8 mouse cellular contexts compared by ENCODE assay signal in genomic region chrX:136238118-136238517, GRCm38 (mm10). TPM values are rescaled to one million over a fixed set of nuclear protein-coding genes. Genes with fewer than 3 reads are reported as not detected.
DNase-seq lines count a peak whose midpoint lies in the region; ATAC-seq and TF ChIP-seq lines count a peak whose summit lies in the region.
"Had no signal": no experiment of that assay in that cellular context is flagged by ENCODE, and none has a peak within 500 bp of the region (broad histone marks: within the 10 kb centered on the region; RNA-seq: fewer than 3 reads in every experiment).

No protein-coding gene starts in this region.

- H3K9ac ChIP-seq in intestine, postnatal 0 days (ENCODE audit: low read depth, low read length): no peak overlapping the region
- no peak overlapping the region for H3K9ac ChIP-seq in intestine, embryonic 15.5 days
- H3K9ac ChIP-seq: embryonic facial prominence, embryonic 13.5 days had no signal

- H3K27me3 ChIP-seq in intestine, postnatal 0 days (replicated peaks; ENCODE audit: control insufficient read depth, insufficient read depth, low read length): no peaks in the 10 kb centered on the region
- H3K27me3 ChIP-seq in intestine, embryonic 15.5 days (replicated peaks): no peaks in the 10 kb centered on the region
- H3K27me3 ChIP-seq: embryonic facial prominence, embryonic 13.5 days had no signal

- H3K36me3 ChIP-seq in intestine, postnatal 0 days (ENCODE audit: control insufficient read depth, insufficient read depth): no peaks in the 10 kb centered on the region
- no peaks in the 10 kb centered on the region for H3K36me3 ChIP-seq in intestine, embryonic 15.5 days
- H3K36me3 ChIP-seq: embryonic facial prominence, embryonic 13.5 days had no signal

- 58% methylated on average over 3 of the region's 3 CpGs for WGBS in intestine, postnatal 0 days
- WGBS in intestine, embryonic 15.5 days: 62% methylated on average over 3 of the region's 3 CpGs

- H3K4me2 ChIP-seq in intestine, postnatal 0 days (replicated peaks; ENCODE audit: low read depth): no peak overlapping the region
- H3K4me2 ChIP-seq in intestine, embryonic 15.5 days (replicated peaks): no peak overlapping the region
- H3K4me2 ChIP-seq: embryonic facial prominence, embryonic 13.5 days had no signal

- TF ChIP-seq CTCF in intestine, postnatal 0 days (IDR thresholded peaks at IDR 0.05; ENCODE audit: low read depth): peak; percentile 60

- intact Hi-C loops in left cerebral cortex, postnatal 4 days (cut with DNase I): loop anchor here (5.0 kb wide), 1 partner anchor 64 kb away; no protein-coding TSS in a partner anchor

- DNase-seq in 3T3-L1 (ENCODE audit: low read depth, low spot score) (peak; percentile 48), 416B (ENCODE audit: low read depth) (peak; percentile 10)
- peak; percentile 72 to 82 for DNase-seq in cerebellum, postnatal 10 days
- peak; percentile 24 for DNase-seq in left cerebral cortex, postnatal 4 days

- no peak for ATAC-seq in intestine, postnatal 0 days
- ATAC-seq in intestine, embryonic 15.5 days: no peak
- ATAC-seq in erythroid progenitor cell, adult 5-6 weeks (replicated peaks; ENCODE audit: low FRiP score, poor library complexity, severe bottlenecking): no peak

- H3K4me1 ChIP-seq in intestine, postnatal 0 days (replicated peaks; ENCODE audit: control insufficient read depth, insufficient read depth, low read length): no peaks in the 10 kb centered on the region
- H3K4me1 ChIP-seq in intestine, embryonic 15.5 days (replicated peaks): no peaks in the 10 kb centered on the region
- H3K4me1 ChIP-seq: embryonic facial prominence, embryonic 13.5 days had no signal

- H3K4me3 ChIP-seq in intestine, postnatal 0 days (ENCODE audit: low read depth, low read length): no peak overlapping the region
- H3K4me3 ChIP-seq in intestine, embryonic 15.5 days (replicated peaks): no peak overlapping the region
- H3K4me3 ChIP-seq: embryonic facial prominence, embryonic 13.5 days had no signal

- no peaks in the 10 kb centered on the region for H3K9me3 ChIP-seq in intestine, postnatal 0 days (ENCODE audit: control insufficient read depth)
- H3K9me3 ChIP-seq in intestine, embryonic 15.5 days: no peaks in the 10 kb centered on the region
- H3K9me3 ChIP-seq: embryonic facial prominence, embryonic 13.5 days had no signal

- no peak overlapping the region for H3K27ac ChIP-seq in intestine, postnatal 0 days (ENCODE audit: low read depth, low read length)
- H3K27ac ChIP-seq in intestine, embryonic 15.5 days: no peak overlapping the region
- H3K27ac ChIP-seq: embryonic facial prominence, embryonic 13.5 days had no signal

RNA-seq across cellular contexts. Expression of gene Tceal9, which starts 6.8 kb away (rescaled TPM):
- 641 and 667 TPM in 2 replicates for polyA plus RNA-seq in intestine, postnatal 0 days (2015; fragmentation: Nextera tagmentation; extraction: Ambion mirVana)
- 573 and 647 TPM in 2 replicates for polyA plus RNA-seq in intestine, embryonic 15.5 days (2015; fragmentation: Nextera tagmentation; extraction: Ambion mirVana)
- 100 to 1,000 TPM; 129 to 130 TPM for total RNA-seq in left cerebral cortex, postnatal 4 days (2021)
- total RNA-seq in erythroid progenitor cell, adult 5-6 weeks (2015; ENCODE audit: low replicate concordance): 47.8 and 73.9 TPM in 2 replicates
- total RNA-seq in erythroid progenitor cell, adult 5-6 weeks (2017; ENCODE audit: low replicate concordance): 80.9 and 85.2 TPM in 2 replicates

RNA-seq across cellular contexts. Expression of gene Bex1, which starts 22.8 kb away (rescaled TPM):
- 41.4 and 50.7 TPM in 2 replicates for polyA plus RNA-seq in intestine, postnatal 0 days (2015; fragmentation: Nextera tagmentation; extraction: Ambion mirVana)
- 186 and 196 TPM in 2 replicates for polyA plus RNA-seq in intestine, embryonic 15.5 days (2015; fragmentation: Nextera tagmentation; extraction: Ambion mirVana)
- 100 to 1,000 TPM; 195 to 200 TPM for total RNA-seq in left cerebral cortex, postnatal 4 days (2021)
- total RNA-seq in erythroid progenitor cell, adult 5-6 weeks (2015; ENCODE audit: low replicate concordance): 1.3 TPM in 1 of 2 replicates, not detected in the other
- total RNA-seq in erythroid progenitor cell, adult 5-6 weeks (2017; ENCODE audit: low replicate concordance): not detected in 2 replicates

RNA-seq across cellular contexts. Expression of gene Tceal7, which starts 23.5 kb away (rescaled TPM):
- 0.37 and 0.58 TPM in 2 replicates for polyA plus RNA-seq in intestine, postnatal 0 days (2015; fragmentation: Nextera tagmentation; extraction: Ambion mirVana)
- polyA plus RNA-seq in intestine, embryonic 15.5 days (2015; fragmentation: Nextera tagmentation; extraction: Ambion mirVana): 1.1 and 1.9 TPM in 2 replicates
- 1 to 10 TPM; 5.8 to 7.0 TPM for total RNA-seq in left cerebral cortex, postnatal 4 days (2021)
- total RNA-seq in erythroid progenitor cell, adult 5-6 weeks (2015; ENCODE audit: low replicate concordance): not detected in 2 replicates
- total RNA-seq in erythroid progenitor cell, adult 5-6 weeks (2017; ENCODE audit: low replicate concordance): not detected in 2 replicates

RNA-seq across cellular contexts. Expression of gene Bex3, which starts 31.9 kb away (rescaled TPM):
- polyA plus RNA-seq in intestine, postnatal 0 days (2015; fragmentation: Nextera tagmentation; extraction: Ambion mirVana): 270 and 277 TPM in 2 replicates
- 383 and 402 TPM in 2 replicates for polyA plus RNA-seq in intestine, embryonic 15.5 days (2015; fragmentation: Nextera tagmentation; extraction: Ambion mirVana)
- total RNA-seq in left cerebral cortex, postnatal 4 days (2021): 100 to 1,000 TPM; 315 to 358 TPM
- 96.2 and 127 TPM in 2 replicates for total RNA-seq in erythroid progenitor cell, adult 5-6 weeks (2015; ENCODE audit: low replicate concordance)
- total RNA-seq in erythroid progenitor cell, adult 5-6 weeks (2017; ENCODE audit: low replicate concordance): 26.9 and 32.9 TPM in 2 replicates

RNA-seq across cellular contexts. Expression of gene Tceal5, which starts 34.4 kb away (rescaled TPM):
- polyA plus RNA-seq in intestine, postnatal 0 days (2015; fragmentation: Nextera tagmentation; extraction: Ambion mirVana): 3.4 and 5.3 TPM in 2 replicates
- polyA plus RNA-seq in intestine, embryonic 15.5 days (2015; fragmentation: Nextera tagmentation; extraction: Ambion mirVana): 4.1 and 4.2 TPM in 2 replicates
- 10 to 100 TPM; 59.5 to 65.6 TPM for total RNA-seq in left cerebral cortex, postnatal 4 days (2021)
- total RNA-seq in erythroid progenitor cell, adult 5-6 weeks (2015; ENCODE audit: low replicate concordance): not detected in 2 replicates
- not detected in 2 replicates for total RNA-seq in erythroid progenitor cell, adult 5-6 weeks (2017; ENCODE audit: low replicate concordance)

Comparison
In these comparisons a context has a peak if more than half of its experiments do, and no peak if none do; other contexts are left out.
1. DNase-seq: peak in every context shown above with its lines; median percentile 77 in cerebellum, postnatal 10 days; 48 in 3T3-L1; 24 in left cerebral cortex, postnatal 4 days; 10 in 416B.
2. RNA of gene Bex1, which starts 22.8 kb away (total RNA-seq): 195 to 200 TPM in left cerebral cortex, postnatal 4 days; 1.3 TPM in erythroid progenitor cell, adult 5-6 weeks; every median in the first group is over 10 times any median in the second.
3. RNA of gene Tceal7, which starts 23.5 kb away (total RNA-seq): 5.8 to 7.0 TPM in left cerebral cortex, postnatal 4 days; not detected in erythroid progenitor cell, adult 5-6 weeks; every median in the first group is over 4 times any median in the second.